Mouse (Mus musculus): Measurements from ENCODE around the gene Fam214a. TPM values are rescaled to one million over a fixed set of nuclear protein-coding genes. Genes with fewer than 3 reads are reported as not detected.
A peak's percentile ranks its signal among the peaks of the same experiment; 100 is the strongest.

Fam214a gene
- polyA plus RNA-seq, 1 experiment from 2014 or later: 15.4 TPM

- no peaks in the 10 kb centered on the region for H3K4me1 ChIP-seq (replicated peaks; ENCODE audit: insufficient read depth, low read length)
- no peaks in the 10 kb centered on the region for H3K27me3 ChIP-seq (ENCODE audit: insufficient read depth, low read length)
- H3K4me3 ChIP-seq (replicated peaks; ENCODE audit: low read depth, low read length): no peak overlapping the region
- TF ChIP-seq CTCF (IDR thresholded peaks at IDR 0.05; ENCODE audit: low read depth): no peak
- no peak for ATAC-seq (replicated peaks; ENCODE audit: low FRiP score, low read depth)
- H3K36me3 ChIP-seq (ENCODE audit: insufficient read depth, low read length): peaks cover 11% of the 10 kb centered on the region; the same call in 1 of the 2 replicates
- no peaks in the 10 kb centered on the region for H3K9me3 ChIP-seq (replicated peaks; ENCODE audit: low read length)
- H3K27ac ChIP-seq: no peak overlapping the region
- WGBS: 96% methylated on average over 7 of the region's 7 CpGs
- no peak for DNase-seq (ENCODE audit: low spot score)
- no peak overlapping the region for H3K9ac ChIP-seq (ENCODE audit: low read depth, low read length)
- no peak overlapping the region for H3K4me2 ChIP-seq (ENCODE audit: low read length)
Observed at GRCm38 (mm10) chr9:75022546-75022945, 69.9 kb downstream of the Fam214a start.

- H3K9me3 ChIP-seq (replicated peaks; ENCODE audit: low read length): no peaks in the 10 kb centered on the region
- no peak overlapping the region for H3K4me2 ChIP-seq (ENCODE audit: low read length)
- TF ChIP-seq CTCF (IDR thresholded peaks at IDR 0.05; ENCODE audit: low read depth): no peak
- ATAC-seq (replicated peaks; ENCODE audit: low FRiP score, low read depth): no peak
- no peak for DNase-seq (ENCODE audit: low spot score)
- H3K27ac ChIP-seq: no peak overlapping the region
- no peak overlapping the region for H3K9ac ChIP-seq (ENCODE audit: low read depth, low read length)
- no peaks in the 10 kb centered on the region for H3K4me1 ChIP-seq (replicated peaks; ENCODE audit: insufficient read depth, low read length)
- H3K27me3 ChIP-seq (ENCODE audit: insufficient read depth, low read length): no peaks in the 10 kb centered on the region
- H3K4me3 ChIP-seq (replicated peaks; ENCODE audit: low read depth, low read length): no peak overlapping the region
- H3K36me3 ChIP-seq (ENCODE audit: insufficient read depth, low read length): peaks cover 13% of the 10 kb centered on the region; the same call in 1 of the 2 replicates
- WGBS: 66% methylated on average over 5 of the region's 5 CpGs
Observed at GRCm38 (mm10) chr9:75023150-75023894, 70.6 kb downstream of the Fam214a start.

- Histone ChIP-seq H3K9me3 (replicated peaks; ENCODE audit: low read length) (no peaks in the 10 kb centered on the region), H3K4me1 (replicated peaks; ENCODE audit: insufficient read depth, low read length) (no peaks in the 10 kb centered on the region), H3K4me3 (replicated peaks; ENCODE audit: low read depth, low read length) (no peak overlapping the region), H3K36me3 (ENCODE audit: insufficient read depth, low read length) (peaks cover 8% of the 10 kb centered on the region; the same call in 1 of the 2 replicates), H3K27me3 (ENCODE audit: insufficient read depth, low read length) (no peaks in the 10 kb centered on the region), H3K4me2 (ENCODE audit: low read length) (no peak overlapping the region), H3K9ac (ENCODE audit: low read depth, low read length) (no peak overlapping the region), H3K27ac (no peak overlapping the region)
- ATAC-seq (replicated peaks; ENCODE audit: low FRiP score, low read depth): no peak
- no peak for DNase-seq (ENCODE audit: low spot score)
- 58% methylated on average over 7 of the region's 7 CpGs for WGBS
- no peak for TF ChIP-seq CTCF (IDR thresholded peaks at IDR 0.05; ENCODE audit: low read depth)
Observed at GRCm38 (mm10) chr9:75024089-75024488, 71.4 kb downstream of the Fam214a start.

- DNase-seq (ENCODE audit: low spot score): no peak
- 79% methylated on average over 6 of the region's 6 CpGs for WGBS
- Histone ChIP-seq H3K9me3 (replicated peaks; ENCODE audit: low read length) (no peaks in the 10 kb centered on the region), H3K4me1 (replicated peaks; ENCODE audit: insufficient read depth, low read length) (no peaks in the 10 kb centered on the region), H3K9ac (ENCODE audit: low read depth, low read length) (no peak overlapping the region), H3K4me3 (replicated peaks; ENCODE audit: low read depth, low read length) (no peak overlapping the region), H3K4me2 (ENCODE audit: low read length) (no peak overlapping the region), H3K36me3 (ENCODE audit: insufficient read depth, low read length) (peaks cover 3% of the 10 kb centered on the region; the same call in 1 of the 2 replicates), H3K27me3 (ENCODE audit: insufficient read depth, low read length) (no peaks in the 10 kb centered on the region), H3K27ac (no peak overlapping the region)
- peak; percentile 53 for TF ChIP-seq CTCF (IDR thresholded peaks at IDR 0.05; ENCODE audit: low read depth)
- no peak for ATAC-seq (replicated peaks; ENCODE audit: low FRiP score, low read depth)
Observed at GRCm38 (mm10) chr9:75025689-75026088, 73.0 kb downstream of the Fam214a start.

- WGBS: 87% methylated on average over 1 of the region's 1 CpGs
- DNase-seq (ENCODE audit: low spot score): no peak
Observed at GRCm38 (mm10) chr9:75032408-75032807, 79.7 kb downstream of the Fam214a start.

GRCm38 (mm10) chr9:75033141-75033540, 80.5 kb downstream of the Fam214a start:
- Histone ChIP-seq H3K9me3 (replicated peaks; ENCODE audit: low read length) (no peaks in the 10 kb centered on the region), H3K4me2 (ENCODE audit: low read length) (no peak overlapping the region), H3K36me3 (ENCODE audit: insufficient read depth, low read length) (peaks cover 5% of the 10 kb centered on the region; the same call in 1 of the 2 replicates), H3K4me3 (replicated peaks; ENCODE audit: low read depth, low read length) (no peak overlapping the region), H3K27ac (no peak overlapping the region), H3K4me1 (replicated peaks; ENCODE audit: insufficient read depth, low read length) (no peaks in the 10 kb centered on the region), H3K27me3 (ENCODE audit: insufficient read depth, low read length) (no peaks in the 10 kb centered on the region), H3K9ac (ENCODE audit: low read depth, low read length) (no peak overlapping the region)
- no peak for ATAC-seq (replicated peaks; ENCODE audit: low FRiP score, low read depth)
- TF ChIP-seq CTCF (IDR thresholded peaks at IDR 0.05; ENCODE audit: low read depth): peak; percentile 67
- DNase-seq (ENCODE audit: low spot score): peak; percentile 61
- WGBS: 60% methylated on average over 7 of the region's 7 CpGs

More at GRCm38 (mm10) chr9:75032408-75032807, 79.7 kb downstream of the Fam214a start:
- no peak overlapping the region for H3K9ac ChIP-seq (ENCODE audit: low read depth, low read length)
- no peaks in the 10 kb centered on the region for H3K27me3 ChIP-seq (ENCODE audit: insufficient read depth, low read length)
- no peak for ATAC-seq (replicated peaks; ENCODE audit: low FRiP score, low read depth)
- H3K27ac ChIP-seq: no peak overlapping the region
- H3K9me3 ChIP-seq (replicated peaks; ENCODE audit: low read length): no peaks in the 10 kb centered on the region
- no peaks in the 10 kb centered on the region for H3K4me1 ChIP-seq (replicated peaks; ENCODE audit: insufficient read depth, low read length)
- no peak overlapping the region for H3K4me2 ChIP-seq (ENCODE audit: low read length)
- H3K4me3 ChIP-seq (replicated peaks; ENCODE audit: low read depth, low read length): no peak overlapping the region
- no peak for TF ChIP-seq CTCF (IDR thresholded peaks at IDR 0.05; ENCODE audit: low read depth)
- peaks cover 7% of the 10 kb centered on the region for H3K36me3 ChIP-seq (ENCODE audit: insufficient read depth, low read length)

All from kidney, postnatal 0 days (tissue).